ENCODE assay signal across 8 mouse cellular contexts in the genomic region with DNA sequence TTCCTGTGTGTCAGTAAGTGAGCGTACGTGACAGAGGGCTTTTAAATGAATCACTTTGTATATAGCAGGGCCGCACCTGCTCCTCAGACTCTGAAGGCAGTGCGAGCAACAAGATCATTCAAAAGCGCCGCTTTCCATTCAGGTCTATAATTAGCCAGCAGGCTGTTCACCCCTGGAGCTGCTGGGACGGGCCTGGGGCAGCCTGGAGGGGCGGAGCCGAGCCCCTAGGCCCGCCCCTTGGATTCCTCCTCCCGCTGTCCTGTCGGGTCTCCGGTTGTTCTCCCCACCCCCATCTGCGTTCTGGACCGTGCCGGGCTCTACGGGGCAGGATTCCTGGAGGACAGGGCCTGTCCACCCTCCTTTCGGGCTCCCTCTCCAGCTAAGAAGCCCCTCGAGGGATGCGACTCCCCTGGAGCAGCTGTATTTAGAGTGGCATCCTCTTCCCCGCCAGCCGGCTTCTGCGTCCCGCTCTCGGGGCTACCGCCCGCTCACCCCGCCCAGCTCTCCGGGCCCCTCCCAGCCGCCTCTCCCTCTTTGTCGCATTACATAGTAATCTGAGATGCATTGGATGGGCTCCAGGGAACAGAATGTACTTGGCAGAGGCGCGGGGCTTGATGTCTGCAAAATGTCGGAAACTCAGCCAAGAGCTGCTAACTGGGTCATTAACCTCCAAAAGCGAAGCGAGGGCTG.
DNase-seq lines count a peak whose midpoint lies in the region; ATAC-seq and TF ChIP-seq lines count a peak whose summit lies in the region.

No protein-coding gene starts in this region.

- H3K4me3 ChIP-seq in hindbrain, postnatal 0 days (ENCODE audit: low read length), result peak overlapping the region; percentile 49

- peak overlapping the region; percentile 81 for H3K4me2 ChIP-seq in hindbrain, postnatal 0 days (ENCODE audit: low read depth, low read length)

- no peaks in the 10 kb centered on the region for H3K36me3 ChIP-seq in hindbrain, postnatal 0 days (ENCODE audit: insufficient read depth, low read length)

- peak overlapping the region; percentile 91 for H3K27ac ChIP-seq in hindbrain, postnatal 0 days

- DNase-seq in WW6 (ENCODE audit: low read depth, low spot score), result peak; percentile 86
- DNase-seq in cerebellum, postnatal 4 days (ENCODE audit: low spot score in 2 of 2), result peak; percentile 74 to 93
- DNase-seq in gastrocnemius, adult 8-10 months (ENCODE audit: low spot score in 2 of 2), result peak; percentile 99 to 100
- peak; percentile 98 for DNase-seq in hindbrain, postnatal 0 days (ENCODE audit: low spot score)
- peak; percentile 91 for DNase-seq in left cerebral cortex, adult 18-20 months (ENCODE audit: low spot score in 2 of 2)
- DNase-seq in lung, postnatal 4 days, result peak; percentile 94 to 97
- peak; percentile 78 for DNase-seq in retina, postnatal 7 days (ENCODE audit: low read depth, low spot score)
- DNase-seq in urinary bladder, adult 18-20 months (ENCODE audit: low spot score in 2 of 2), result peak; percentile 90 to 97

- peak; percentile 96 for ATAC-seq in hindbrain, postnatal 0 days

- under 1% methylated on average over 36 of the region's 36 CpGs for WGBS in hindbrain, postnatal 0 days

- H3K4me1 ChIP-seq in hindbrain, postnatal 0 days (ENCODE audit: insufficient read depth, low read length), result peaks cover 10% of the 10 kb centered on the region; the same call in 1 of the 2 replicates

- no peaks in the 10 kb centered on the region for H3K9me3 ChIP-seq in hindbrain, postnatal 0 days (ENCODE audit: low read length)

- TF ChIP-seq CTCF in hindbrain, postnatal 0 days (IDR thresholded peaks at IDR 0.05; ENCODE audit: low read depth), result no peak

- no peaks in the 10 kb centered on the region for H3K27me3 ChIP-seq in hindbrain, postnatal 0 days (ENCODE audit: insufficient read depth, low read length)

- H3K9ac ChIP-seq in hindbrain, postnatal 0 days (replicated peaks; ENCODE audit: low read length), result peak overlapping the region; percentile 62

Comparison
In these comparisons a context has a peak if more than half of its experiments do, and no peak if none do; other contexts are left out.
1. Peak in every context shown above with its lines: DNase-seq, ATAC-seq, H3K4me3 ChIP-seq and H3K27ac ChIP-seq.